Mouse (Mus musculus): Measurements from ENCODE around the gene Slc24a1. TPM values are rescaled to one million over a fixed set of nuclear protein-coding genes. Genes with fewer than 3 reads are reported as not detected.

Gene Slc24a1
- polyA plus RNA-seq, 1 experiment from 2014 or later, result not detected

DNA sequence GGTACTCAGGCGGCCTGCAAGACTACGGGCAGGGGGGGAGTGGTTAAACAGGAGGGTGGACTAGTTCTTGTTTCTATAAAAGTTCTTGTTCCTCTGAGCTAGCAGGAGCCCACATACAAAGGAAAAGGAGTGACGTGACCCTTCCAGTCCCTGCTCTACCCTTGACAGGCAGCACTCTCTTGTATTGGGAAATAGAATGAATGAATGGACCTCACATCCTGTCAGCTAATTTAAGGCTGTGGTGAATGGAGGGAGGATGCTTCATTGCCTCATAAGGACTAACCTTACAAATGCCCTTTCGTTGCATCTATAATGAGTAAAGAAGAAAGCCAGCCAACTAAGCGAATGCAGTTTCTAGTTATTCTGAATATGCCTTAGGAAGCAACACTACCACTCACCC lies 25.6 kb downstream of the Slc24a1 start:
- Histone ChIP-seq H3K4me1 (ENCODE audit: insufficient read depth, low read length) (no peaks in the 10 kb centered on the region; the same call in 1 of the 2 replicates), H3K9ac (replicated peaks; ENCODE audit: low read length) (no peak overlapping the region), H3K36me3 (ENCODE audit: insufficient read depth, low read length) (no peaks in the 10 kb centered on the region), H3K9me3 (ENCODE audit: low read length) (no peaks in the 10 kb centered on the region), H3K4me2 (replicated peaks; ENCODE audit: low read depth, low read length) (no peak overlapping the region), H3K27ac (ENCODE audit: low read length) (no peak overlapping the region), H3K27me3 (ENCODE audit: insufficient read depth, low read length) (no peaks in the 10 kb centered on the region), H3K4me3 (ENCODE audit: low read length) (no peak overlapping the region)
- ATAC-seq (ENCODE audit: low FRiP score, low TSS enrichment), result no peak
- WGBS, result 69% methylated on average over 5 of the region's 5 CpGs

DNA sequence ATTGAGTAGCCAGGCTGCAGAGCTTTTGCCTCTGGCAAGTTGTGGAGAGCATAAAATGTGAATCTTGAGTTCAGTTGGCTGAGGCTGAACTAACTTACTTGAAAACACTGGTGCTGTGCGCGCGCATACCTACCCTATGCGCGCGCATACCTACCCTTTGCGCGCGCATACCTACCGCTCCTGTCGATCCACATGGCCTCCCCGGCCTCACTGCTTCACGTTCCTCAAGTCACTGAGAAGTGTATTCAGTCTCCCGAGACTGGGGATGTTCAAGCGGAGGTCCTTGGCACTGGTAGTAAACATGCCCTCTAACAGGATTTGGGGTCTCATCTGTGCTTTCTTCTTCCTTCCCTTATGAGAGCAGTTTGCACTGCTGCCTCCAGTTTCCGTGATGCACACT lies 32.8 kb downstream of the Slc24a1 start:
- no peak overlapping the region for H3K27ac ChIP-seq (ENCODE audit: low read length)
- peak overlapping the region; percentile 41 for H3K4me3 ChIP-seq (ENCODE audit: low read length)
- peak; percentile 19; the same call in 1 of the 2 replicates for ATAC-seq (ENCODE audit: low FRiP score, low TSS enrichment)
- H3K4me1 ChIP-seq (ENCODE audit: insufficient read depth, low read length), result no peaks in the 10 kb centered on the region
- peak overlapping the region; percentile 52 for H3K4me2 ChIP-seq (replicated peaks; ENCODE audit: low read depth, low read length)
- 38% methylated on average over 16 of the region's 16 CpGs for WGBS
- H3K9ac ChIP-seq (replicated peaks; ENCODE audit: low read length), result peak overlapping the region; percentile 45
- peaks cover 2% of the 10 kb centered on the region; the same call in 1 of the 2 replicates for H3K9me3 ChIP-seq (ENCODE audit: low read length)
- H3K27me3 ChIP-seq (ENCODE audit: insufficient read depth, low read length), result no peaks in the 10 kb centered on the region
- peaks cover 2% of the 10 kb centered on the region; the same call in 1 of the 2 replicates for H3K36me3 ChIP-seq (ENCODE audit: insufficient read depth, low read length)

DNA sequence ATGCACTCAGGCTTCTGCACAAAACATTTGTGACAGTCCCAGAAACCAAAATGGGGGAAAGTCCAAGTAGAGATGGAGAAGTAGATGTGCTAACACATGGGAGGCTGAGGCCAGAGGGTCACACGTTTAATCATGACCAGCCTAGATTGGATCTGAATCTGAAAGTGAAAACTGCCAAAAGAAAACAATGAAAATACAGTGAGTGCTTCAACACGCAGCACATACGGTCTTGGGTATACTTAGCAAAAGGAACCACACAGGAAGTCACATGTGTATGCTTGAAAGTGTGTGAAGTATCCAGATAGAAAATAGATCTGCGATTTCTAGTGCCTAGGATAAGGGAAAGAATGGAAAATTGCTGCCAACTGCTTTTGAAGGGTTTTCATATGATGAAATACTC lies 36.8 kb downstream of the Slc24a1 start:
- Histone ChIP-seq H3K4me3 (ENCODE audit: low read length) (no peak overlapping the region), H3K27ac (ENCODE audit: low read length) (no peak overlapping the region), H3K9me3 (ENCODE audit: low read length) (peaks cover 5% of the 10 kb centered on the region; the same call in 1 of the 2 replicates), H3K4me2 (replicated peaks; ENCODE audit: low read depth, low read length) (no peak overlapping the region), H3K36me3 (ENCODE audit: insufficient read depth, low read length) (peaks cover 4% of the 10 kb centered on the region; the same call in 1 of the 2 replicates), H3K9ac (replicated peaks; ENCODE audit: low read length) (no peak overlapping the region), H3K4me1 (ENCODE audit: insufficient read depth, low read length) (no peaks in the 10 kb centered on the region), H3K27me3 (ENCODE audit: insufficient read depth, low read length) (no peaks in the 10 kb centered on the region)
- no peak for ATAC-seq (ENCODE audit: low FRiP score, low TSS enrichment)
- WGBS, result 74% methylated on average over 4 of the region's 4 CpGs

- Histone ChIP-seq H3K4me3 (ENCODE audit: low read length) (no peak overlapping the region), H3K36me3 (ENCODE audit: insufficient read depth, low read length) (peaks cover 4% of the 10 kb centered on the region; the same call in 1 of the 2 replicates), H3K4me2 (replicated peaks; ENCODE audit: low read depth, low read length) (no peak overlapping the region), H3K27me3 (ENCODE audit: insufficient read depth, low read length) (no peaks in the 10 kb centered on the region), H3K9ac (replicated peaks; ENCODE audit: low read length) (no peak overlapping the region), H3K27ac (ENCODE audit: low read length) (no peak overlapping the region), H3K9me3 (ENCODE audit: low read length) (peaks cover 5% of the 10 kb centered on the region; the same call in 1 of the 2 replicates), H3K4me1 (ENCODE audit: insufficient read depth, low read length) (no peaks in the 10 kb centered on the region)
- 78% methylated on average over 2 of the region's 2 CpGs for WGBS
- no peak for ATAC-seq (ENCODE audit: low FRiP score, low TSS enrichment)
Observed at GRCm38 (mm10) chr9:64913973-64914372, 37.4 kb downstream of the Slc24a1 start.

GRCm38 (mm10) chr9:64913406-64913805 lies 38.0 kb downstream of the Slc24a1 start:
- Histone ChIP-seq H3K27ac (ENCODE audit: low read length) (no peak overlapping the region), H3K9me3 (ENCODE audit: low read length) (peaks cover 5% of the 10 kb centered on the region; the same call in 1 of the 2 replicates), H3K36me3 (ENCODE audit: insufficient read depth, low read length) (peaks cover 4% of the 10 kb centered on the region; the same call in 1 of the 2 replicates), H3K4me3 (ENCODE audit: low read length) (no peak overlapping the region), H3K9ac (replicated peaks; ENCODE audit: low read length) (no peak overlapping the region), H3K4me2 (replicated peaks; ENCODE audit: low read depth, low read length) (no peak overlapping the region), H3K4me1 (ENCODE audit: insufficient read depth, low read length) (no peaks in the 10 kb centered on the region), H3K27me3 (ENCODE audit: insufficient read depth, low read length) (no peaks in the 10 kb centered on the region)
- 93% methylated on average over 4 of the region's 4 CpGs for WGBS
- no peak for ATAC-seq (ENCODE audit: low FRiP score, low TSS enrichment)

DNA sequence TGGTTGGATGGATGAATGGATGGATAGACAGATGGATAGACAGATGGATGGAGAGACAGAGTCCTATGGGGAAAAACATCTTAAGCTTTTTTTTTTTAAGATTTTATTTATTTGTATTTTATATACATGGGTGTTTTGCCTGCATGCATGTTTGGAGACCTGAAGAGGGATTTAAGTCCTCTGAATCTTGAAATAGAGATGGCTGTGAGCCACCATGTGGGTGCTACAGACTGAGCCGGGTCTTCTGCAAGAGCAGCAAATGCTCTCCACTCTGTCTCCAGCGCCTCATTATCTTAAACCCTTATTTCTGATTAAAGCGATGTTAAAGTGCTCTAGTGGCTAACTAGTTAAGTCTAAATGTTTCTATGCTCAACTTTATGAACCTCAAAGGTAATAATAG lies 44.0 kb downstream of the Slc24a1 start:
- H3K4me3 ChIP-seq (ENCODE audit: low read length), result no peak overlapping the region
- no peak overlapping the region for H3K27ac ChIP-seq (ENCODE audit: low read length)
- H3K27me3 ChIP-seq (ENCODE audit: insufficient read depth, low read length), result no peaks in the 10 kb centered on the region
- WGBS, result 90% methylated on average over 3 of the region's 3 CpGs
- H3K9ac ChIP-seq (replicated peaks; ENCODE audit: low read length), result no peak overlapping the region
- no peak overlapping the region for H3K4me2 ChIP-seq (replicated peaks; ENCODE audit: low read depth, low read length)
- no peaks in the 10 kb centered on the region for H3K4me1 ChIP-seq (ENCODE audit: insufficient read depth, low read length)
- no peak for ATAC-seq (ENCODE audit: low FRiP score, low TSS enrichment)
- no peaks in the 10 kb centered on the region for H3K36me3 ChIP-seq (ENCODE audit: insufficient read depth, low read length)
- H3K9me3 ChIP-seq (ENCODE audit: low read length), result no peaks in the 10 kb centered on the region

DNA sequence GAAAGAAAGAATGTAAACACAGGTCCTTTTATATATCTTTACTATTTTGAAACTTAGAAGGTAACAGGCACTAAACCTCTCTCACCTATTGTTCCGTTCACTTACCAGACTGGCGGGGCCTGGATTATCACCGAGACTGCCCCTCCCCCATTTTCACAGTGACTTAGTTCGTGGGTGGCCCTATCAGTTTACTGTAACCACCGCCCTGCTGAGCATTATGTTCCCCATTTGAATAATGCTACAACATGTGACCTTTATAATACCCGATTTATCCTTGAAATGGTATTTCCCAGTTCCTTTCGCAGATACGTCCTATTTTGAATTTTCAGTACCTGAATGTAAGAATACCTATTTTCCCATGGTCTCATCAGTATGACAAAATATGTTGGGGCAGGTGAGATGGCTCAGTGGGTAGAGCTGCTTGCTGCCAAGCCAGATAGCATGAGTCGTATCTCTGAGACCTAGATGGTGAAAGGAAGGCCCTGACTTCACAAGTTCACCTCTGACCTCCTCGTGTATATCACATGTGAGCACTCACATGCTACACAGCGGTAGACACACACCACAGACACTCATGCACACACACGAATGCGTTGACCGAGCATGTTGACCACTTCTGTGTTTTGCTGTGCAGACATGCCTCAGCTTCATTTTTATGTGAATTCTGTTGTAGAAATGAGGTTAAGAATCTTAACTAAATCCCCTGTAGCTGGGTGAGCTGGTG lies 46.3 kb downstream of the Slc24a1 start:
- Histone ChIP-seq H3K27me3 (ENCODE audit: insufficient read depth, low read length) (no peaks in the 10 kb centered on the region), H3K9me3 (ENCODE audit: low read length) (no peaks in the 10 kb centered on the region), H3K4me3 (ENCODE audit: low read length) (no peak overlapping the region), H3K4me2 (replicated peaks; ENCODE audit: low read depth, low read length) (no peak overlapping the region), H3K27ac (ENCODE audit: low read length) (no peak overlapping the region), H3K36me3 (ENCODE audit: insufficient read depth, low read length) (no peaks in the 10 kb centered on the region), H3K9ac (replicated peaks; ENCODE audit: low read length) (no peak overlapping the region), H3K4me1 (ENCODE audit: insufficient read depth, low read length) (no peaks in the 10 kb centered on the region)
- WGBS, result 88% methylated on average over 14 of the region's 14 CpGs
- no peak for ATAC-seq (ENCODE audit: low FRiP score, low TSS enrichment)

DNA sequence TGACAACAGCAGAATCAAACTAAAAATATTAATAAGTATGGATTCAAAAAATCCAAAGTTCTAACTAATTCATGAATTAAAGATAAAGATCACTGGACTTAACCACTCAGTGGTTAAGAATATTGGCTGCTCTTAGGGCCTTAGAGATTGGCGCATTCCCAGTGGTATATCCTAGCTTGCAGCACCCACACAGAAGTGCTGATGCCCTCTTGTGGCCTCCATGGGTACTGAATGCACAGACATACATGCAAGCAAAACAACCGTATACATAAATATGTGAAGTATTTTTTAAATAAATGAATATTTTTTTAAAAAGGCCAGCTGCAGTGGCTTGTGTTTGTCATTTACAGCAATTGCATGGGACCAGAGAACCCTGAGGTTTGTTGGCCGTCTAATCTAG lies 48.0 kb downstream of the Slc24a1 start:
- no peak overlapping the region for H3K4me3 ChIP-seq (ENCODE audit: low read length)
- H3K9ac ChIP-seq (replicated peaks; ENCODE audit: low read length), result no peak overlapping the region
- ATAC-seq (ENCODE audit: low FRiP score, low TSS enrichment), result no peak
- H3K27ac ChIP-seq (ENCODE audit: low read length), result no peak overlapping the region
- H3K4me2 ChIP-seq (replicated peaks; ENCODE audit: low read depth, low read length), result no peak overlapping the region
- H3K27me3 ChIP-seq (ENCODE audit: insufficient read depth, low read length), result no peaks in the 10 kb centered on the region
- no peaks in the 10 kb centered on the region for H3K9me3 ChIP-seq (ENCODE audit: low read length)
- H3K36me3 ChIP-seq (ENCODE audit: insufficient read depth, low read length), result no peaks in the 10 kb centered on the region
- 64% methylated on average over 3 of the region's 3 CpGs for WGBS
- H3K4me1 ChIP-seq (ENCODE audit: insufficient read depth, low read length), result no peaks in the 10 kb centered on the region

- H3K4me2 ChIP-seq (replicated peaks; ENCODE audit: low read depth, low read length), result no peak overlapping the region
- H3K4me1 ChIP-seq (ENCODE audit: insufficient read depth, low read length), result no peaks in the 10 kb centered on the region
- no peaks in the 10 kb centered on the region for H3K27me3 ChIP-seq (ENCODE audit: insufficient read depth, low read length)
- no peaks in the 10 kb centered on the region for H3K36me3 ChIP-seq (ENCODE audit: insufficient read depth, low read length)
- no peak for ATAC-seq (ENCODE audit: low FRiP score, low TSS enrichment)
- H3K9me3 ChIP-seq (ENCODE audit: low read length), result no peaks in the 10 kb centered on the region
- H3K9ac ChIP-seq (replicated peaks; ENCODE audit: low read length), result no peak overlapping the region
- H3K27ac ChIP-seq (ENCODE audit: low read length), result no peak overlapping the region
- H3K4me3 ChIP-seq (ENCODE audit: low read length), result no peak overlapping the region
- 41% methylated on average over 4 of the region's 4 CpGs for WGBS
Observed at GRCm38 (mm10) chr9:64902866-64903265, 48.5 kb downstream of the Slc24a1 start.

- Histone ChIP-seq H3K4me3 (ENCODE audit: low read length) (no peak overlapping the region), H3K4me2 (replicated peaks; ENCODE audit: low read depth, low read length) (no peak overlapping the region), H3K9me3 (ENCODE audit: low read length) (no peaks in the 10 kb centered on the region), H3K4me1 (ENCODE audit: insufficient read depth, low read length) (no peaks in the 10 kb centered on the region), H3K36me3 (ENCODE audit: insufficient read depth, low read length) (peaks cover 3% of the 10 kb centered on the region; the same call in 1 of the 2 replicates), H3K27ac (ENCODE audit: low read length) (no peak overlapping the region), H3K9ac (replicated peaks; ENCODE audit: low read length) (no peak overlapping the region), H3K27me3 (ENCODE audit: insufficient read depth, low read length) (no peaks in the 10 kb centered on the region)
- WGBS, result 89% methylated on average over 10 of the region's 10 CpGs
- ATAC-seq (ENCODE audit: low FRiP score, low TSS enrichment), result no peak
Observed at GRCm38 (mm10) chr9:64896605-64897004, 54.8 kb downstream of the Slc24a1 start.
